Mouse (Mus musculus): ENCODE results near the gene Cyp2c69.
"Not testable (repeated sequence)": the region's sequence is repeated elsewhere in the genome, so short reads cannot be mapped to it uniquely, and the experiment has no call there.

Gene Cyp2c69

GRCm38 (mm10) chr19:39886699-39887098, at the start of gene Cyp2c69:
TSS of gene Cyp2c69 (minus strand) at chr19:39886799.
- not testable (repeated sequence) for DNase-seq (ENCODE audit: low spot score in 2 of 2)

GRCm38 (mm10) chr19:39935396-39935795, 48.8 kb upstream of the Cyp2c69 start:
- no peak for DNase-seq (ENCODE audit: low spot score in 2 of 2)

- no peak for DNase-seq (ENCODE audit: low spot score in 2 of 2)
Measured at GRCm38 (mm10) chr19:39930032-39930431, 43.4 kb upstream of the Cyp2c69 start.

GRCm38 (mm10) chr19:39901656-39902055, 15.1 kb upstream of the Cyp2c69 start:
- no peak for DNase-seq (ENCODE audit: low spot score in 2 of 2)

- DNase-seq (ENCODE audit: low spot score in 2 of 2) = not testable (repeated sequence)
Measured at GRCm38 (mm10) chr19:39890079-39890478, 3.5 kb upstream of the Cyp2c69 start.

GRCm38 (mm10) chr19:39866133-39866532, 20.5 kb downstream of the Cyp2c69 start:
- DNase-seq (ENCODE audit: low spot score in 2 of 2) = no peak

GRCm38 (mm10) chr19:39820931-39821330, 65.7 kb downstream of the Cyp2c69 start:
- DNase-seq (ENCODE audit: low spot score in 2 of 2) = not testable (repeated sequence)

GRCm38 (mm10) chr19:39816400-39816799, 70.2 kb downstream of the Cyp2c69 start:
- not testable (repeated sequence) for DNase-seq (ENCODE audit: low spot score in 2 of 2)

GRCm38 (mm10) chr19:39815991-39816390, 70.6 kb downstream of the Cyp2c69 start:
- not testable (repeated sequence) for DNase-seq (ENCODE audit: low spot score in 2 of 2)

GRCm38 (mm10) chr19:39812714-39813113, 73.9 kb downstream of the Cyp2c69 start, which contains the start of gene Cyp2c40:
TSS of gene Cyp2c40 (minus strand) at chr19:39812814.
- DNase-seq (ENCODE audit: low spot score in 2 of 2) = not testable (repeated sequence)
